Mouse (Mus musculus) CH12F3 (cell line): ENCODE results near the gene Gtf2ird1.
"Not testable (repeated sequence)": the region's sequence is repeated elsewhere in the genome, so short reads cannot be mapped to it uniquely, and the experiment has no call there.

Experiments
- in situ Hi-C: fragments of 300-500 bp; cut with MboI; formaldehyde crosslinking; loops from 2 replicates; pipeline ENCODE4 v1.14.3; 2020; ENCODE audit warnings: low sequenced_read_pairs

Gtf2ird1 gene

GRCm38 (mm10) chr5:134453577-134453976, 2.9 kb downstream of the Gtf2ird1 start:
- in situ Hi-C loops, result no loop called here

DNA sequence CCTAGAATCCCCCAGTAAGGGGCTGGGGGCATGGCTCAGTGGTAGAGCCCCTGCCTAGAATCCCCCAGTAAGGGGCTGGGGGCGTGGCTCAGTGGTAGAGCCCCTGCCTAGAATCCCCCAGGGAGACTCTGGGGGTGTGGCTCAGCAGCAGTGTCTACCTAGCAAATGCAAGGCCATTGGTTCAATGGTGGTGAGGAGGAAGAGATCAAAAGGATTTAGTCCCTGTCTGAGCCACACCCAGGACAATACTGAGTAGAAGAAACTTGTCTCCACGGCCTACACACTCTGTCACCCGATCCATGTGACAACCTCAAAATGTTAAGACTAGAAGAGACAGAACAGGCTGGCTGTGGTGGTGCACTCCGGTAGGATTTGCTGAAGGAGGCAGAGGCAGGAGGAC, 9.8 kb downstream of the Gtf2ird1 start:
- in situ Hi-C loops, result not testable (repeated sequence)

DNA sequence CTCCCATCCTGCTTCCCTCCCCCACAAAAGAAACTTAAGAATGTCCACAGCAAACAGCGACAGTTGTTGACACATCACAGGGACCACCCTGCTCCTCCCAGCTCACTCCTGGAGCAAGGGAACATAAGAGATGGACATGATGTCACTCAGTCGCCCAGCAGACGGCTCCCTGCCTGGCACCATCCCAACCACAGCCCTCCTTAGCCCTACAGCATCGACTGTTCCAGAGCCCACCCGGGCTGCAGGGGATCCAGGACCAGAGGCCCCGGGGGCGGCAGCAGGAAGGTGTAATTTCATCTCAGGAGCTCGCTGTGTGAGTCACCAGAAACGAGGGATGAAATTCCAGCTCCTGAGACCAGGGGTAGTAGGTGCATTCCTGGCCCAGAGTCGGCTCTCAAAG, 10.6 kb downstream of the Gtf2ird1 start:
- in situ Hi-C loops, result no loop called here

GRCm38 (mm10) chr5:134445208-134445831, 11.2 kb downstream of the Gtf2ird1 start:
- in situ Hi-C loops, result no loop called here

DNA sequence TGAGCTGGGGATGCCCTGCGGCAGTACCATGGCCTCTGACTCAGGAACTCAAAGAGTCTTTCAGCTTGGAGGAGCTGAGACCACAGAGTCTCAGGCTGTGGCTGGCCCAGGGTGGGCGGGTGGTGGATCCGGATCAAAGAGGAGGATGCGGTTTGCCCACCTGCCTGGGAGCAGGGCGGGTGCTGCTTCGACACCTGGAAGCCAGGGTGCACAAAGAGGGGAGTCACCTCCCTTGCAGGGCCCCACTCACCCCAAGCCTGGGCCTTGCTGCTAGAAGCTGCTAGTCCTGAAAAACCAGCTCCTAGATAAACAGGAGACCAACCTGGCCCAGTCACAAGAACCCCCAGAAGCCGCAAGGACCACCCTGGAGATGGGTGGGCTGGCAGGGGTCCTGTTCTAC, 12.0 kb downstream of the Gtf2ird1 start:
- in situ Hi-C loops, result no loop called here

DNA sequence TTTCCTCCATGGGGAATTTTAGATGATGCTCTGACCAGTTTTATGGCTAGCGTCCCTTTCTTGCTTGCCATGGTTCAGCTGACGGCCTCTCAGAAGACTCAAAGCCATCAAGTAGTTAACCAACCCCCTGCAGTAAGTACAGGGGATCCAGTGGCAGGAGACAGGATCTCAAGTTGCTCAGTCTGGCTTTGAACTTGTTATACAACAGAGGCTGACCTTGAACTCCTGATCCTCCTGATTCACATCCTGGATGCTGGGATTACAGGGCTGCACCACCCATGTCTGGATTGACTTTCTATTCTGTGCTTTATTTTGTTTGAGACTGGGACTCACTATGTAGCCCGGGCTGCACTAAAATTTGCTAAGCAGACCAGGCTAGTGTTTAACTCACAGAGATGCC, 14.4 kb downstream of the Gtf2ird1 start:
- in situ Hi-C loops, result no loop called here

DNA sequence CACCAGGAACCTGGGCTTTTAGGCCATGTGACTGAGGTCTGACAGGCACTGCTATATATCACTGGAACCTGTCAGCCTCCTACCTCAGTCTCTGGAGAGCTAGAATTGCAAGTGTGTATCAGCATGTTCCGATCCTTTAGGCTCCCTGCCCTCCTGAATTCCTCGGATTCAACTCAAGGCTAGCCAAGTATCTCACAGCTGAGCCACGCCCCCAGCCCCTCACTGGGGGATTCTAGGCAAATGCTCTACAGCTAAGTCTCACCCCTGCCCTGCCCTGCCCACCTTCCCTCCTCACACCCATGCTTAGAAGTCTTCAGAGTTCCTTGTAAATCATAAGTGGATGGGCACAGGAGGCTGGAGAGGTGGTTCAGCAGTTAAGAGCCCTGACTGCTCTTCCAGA, 15.4 kb downstream of the Gtf2ird1 start:
- in situ Hi-C loops, result no loop called here

DNA sequence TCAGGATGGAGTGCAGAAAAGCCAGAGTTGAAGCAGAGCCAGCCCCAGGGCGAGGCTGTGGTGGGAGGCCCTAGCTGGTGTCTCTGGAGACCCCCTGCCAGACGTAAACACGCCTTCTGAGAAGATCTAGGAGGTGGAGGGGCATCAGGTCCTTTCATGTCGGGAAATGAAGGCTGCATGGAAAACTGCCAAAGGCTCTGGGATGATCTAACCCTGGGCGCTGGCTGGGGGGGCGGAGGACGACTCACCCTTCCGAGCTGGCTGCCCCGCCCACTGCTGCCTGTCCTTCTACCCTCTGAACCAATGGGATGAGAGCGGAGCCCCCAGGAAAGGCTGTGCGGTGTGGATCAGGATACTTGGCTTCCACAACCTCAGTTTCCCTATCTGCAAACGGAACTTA, 16.4 kb downstream of the Gtf2ird1 start:
- in situ Hi-C loops, result no loop called here

GRCm38 (mm10) chr5:134439481-134439880, 17.0 kb downstream of the Gtf2ird1 start:
- in situ Hi-C loops, result no loop called here

GRCm38 (mm10) chr5:134438676-134439425, 17.7 kb downstream of the Gtf2ird1 start:
- in situ Hi-C loops, result no loop called here

GRCm38 (mm10) chr5:134437459-134437827, 19.1 kb downstream of the Gtf2ird1 start:
- in situ Hi-C loops, result no loop called here

DNA sequence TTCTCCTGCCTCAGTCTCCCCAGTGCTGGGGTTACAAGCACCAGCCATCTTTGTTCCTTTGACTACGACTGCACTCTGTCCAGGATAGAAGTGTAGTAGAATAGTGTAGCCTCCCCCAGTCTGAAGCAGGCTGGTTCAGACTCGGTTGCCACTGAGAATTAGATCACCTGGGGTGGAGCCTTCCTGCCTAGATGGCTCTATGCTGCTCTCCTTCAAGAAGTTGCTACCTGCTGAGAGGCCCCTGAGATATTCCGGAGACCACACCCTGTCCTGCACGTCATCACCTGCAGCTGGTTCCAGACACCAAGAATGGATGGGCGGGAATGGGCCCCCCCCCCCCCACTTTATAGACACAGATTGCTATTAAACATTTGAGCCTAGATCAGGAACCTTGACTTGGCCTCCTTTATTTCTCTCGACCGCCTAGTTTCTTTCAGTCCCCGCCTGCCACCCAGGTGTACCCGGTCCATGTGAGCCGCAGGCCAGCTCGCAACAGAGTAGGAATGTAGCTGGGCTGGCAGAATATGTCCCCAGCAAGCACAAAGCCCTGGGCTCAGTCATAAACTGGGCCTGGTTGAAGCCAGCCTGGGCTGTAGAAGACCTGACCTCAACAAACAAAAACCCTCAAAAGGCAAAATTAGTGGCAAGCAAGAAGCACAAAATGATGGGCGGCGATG, 19.6 kb downstream of the Gtf2ird1 start:
- in situ Hi-C loops, result no loop called here

DNA sequence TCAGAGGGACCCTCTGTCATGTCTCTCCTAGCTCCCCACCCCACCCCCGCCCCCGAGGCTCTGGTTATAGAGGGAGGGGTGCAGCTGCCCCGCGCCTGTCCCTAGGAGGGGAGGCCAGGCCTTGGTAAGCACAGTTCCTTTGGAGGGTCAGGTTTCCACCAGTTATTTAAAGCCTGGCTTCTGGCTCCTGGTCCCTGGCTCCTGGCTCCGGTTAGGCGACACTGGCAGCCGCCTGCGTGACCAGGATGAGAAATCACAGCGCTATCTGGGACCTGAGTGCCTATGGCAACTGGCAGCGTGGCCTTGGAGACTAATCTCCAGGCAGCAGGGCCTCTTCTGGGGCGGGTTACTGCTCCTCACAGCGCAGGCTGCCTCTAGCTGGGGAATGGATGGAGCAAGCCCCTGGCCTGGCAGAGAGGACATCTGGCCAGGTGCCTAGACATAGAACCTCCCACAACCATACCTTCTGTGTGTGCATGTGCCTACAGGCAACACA, 20.6 kb downstream of the Gtf2ird1 start:
- in situ Hi-C loops, result no loop called here

- in situ Hi-C loops, result no loop called here
Observed at GRCm38 (mm10) chr5:134433137-134433536, 23.4 kb downstream of the Gtf2ird1 start.

DNA sequence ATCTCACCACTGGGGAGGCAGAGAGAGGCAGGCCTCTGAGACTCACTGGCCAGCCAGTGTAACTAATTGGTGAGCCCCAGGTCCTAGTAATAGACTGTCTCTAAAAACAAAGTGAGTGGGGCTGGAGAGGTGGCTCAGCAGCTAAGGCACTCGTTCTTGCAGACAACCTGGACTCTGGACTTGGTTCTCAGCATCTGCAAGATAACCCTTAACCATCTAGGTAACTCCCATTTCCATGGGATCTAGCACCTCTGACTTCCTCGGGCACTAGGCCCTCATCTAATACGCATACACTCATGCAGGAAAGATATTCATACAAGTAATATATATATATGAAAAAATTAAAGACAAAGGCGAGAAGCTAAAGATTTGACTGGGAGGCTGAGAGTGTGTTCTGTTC, 26.4 kb downstream of the Gtf2ird1 start:
- in situ Hi-C loops, result no loop called here

DNA sequence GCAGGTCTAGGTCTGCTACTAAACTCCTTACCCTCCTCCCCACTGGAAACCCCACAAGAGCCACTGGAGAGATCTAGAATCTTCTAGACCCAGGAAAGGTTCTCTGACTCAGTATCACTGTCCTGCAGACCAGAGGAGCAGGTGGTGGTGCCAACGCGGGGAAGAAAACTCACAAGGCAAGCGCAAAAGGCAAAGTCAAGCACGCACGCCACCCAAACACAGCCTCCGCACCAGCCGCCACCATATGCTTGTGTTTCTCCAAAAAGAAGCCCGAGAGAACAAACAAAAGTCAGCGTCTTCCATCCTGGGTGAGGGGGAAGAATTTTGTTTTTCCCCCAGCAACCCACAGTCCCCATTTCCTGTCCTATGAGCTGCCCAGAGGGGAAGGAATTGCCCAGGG, 28.9 kb downstream of the Gtf2ird1 start:
- in situ Hi-C loops, result no loop called here

DNA sequence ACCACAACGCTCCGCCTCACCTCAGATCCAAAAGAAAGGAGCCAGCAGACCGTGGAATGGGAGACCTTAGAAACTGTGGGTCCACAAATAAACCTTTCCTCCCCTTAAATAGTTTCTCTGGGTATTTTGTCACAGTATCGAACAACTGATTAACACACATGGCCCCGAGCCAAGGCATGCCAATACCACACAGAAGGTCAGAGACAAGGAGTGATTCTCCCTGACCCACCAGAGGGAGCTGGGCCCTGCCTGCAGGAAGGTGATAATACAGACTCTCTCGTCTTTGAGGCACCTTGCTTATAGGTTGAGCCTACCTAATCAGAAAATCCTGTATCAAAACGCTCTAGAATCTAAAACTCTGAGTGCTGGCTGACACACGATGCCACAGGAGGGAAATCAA, 30.9 kb downstream of the Gtf2ird1 start:
- in situ Hi-C loops, result no loop called here

DNA sequence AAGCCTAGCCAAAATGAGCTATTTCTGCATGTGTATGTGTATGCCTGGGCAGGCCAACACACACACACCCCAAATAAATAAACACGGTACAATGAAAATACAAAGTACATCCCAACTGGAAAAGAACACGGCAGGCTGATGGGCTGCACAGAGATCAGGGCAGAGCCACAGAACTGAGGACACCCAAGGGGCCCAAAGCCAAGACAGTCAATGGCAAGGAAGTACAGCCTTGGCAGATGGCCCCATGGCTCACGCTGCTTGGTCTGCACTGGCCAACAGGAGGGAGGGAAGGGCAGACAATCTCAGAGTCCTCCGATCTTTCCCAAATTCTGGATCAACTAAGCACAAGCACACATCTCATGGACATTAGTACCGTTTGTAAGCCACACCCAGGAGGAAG, 32.6 kb downstream of the Gtf2ird1 start:
- in situ Hi-C loops, result no loop called here

DNA sequence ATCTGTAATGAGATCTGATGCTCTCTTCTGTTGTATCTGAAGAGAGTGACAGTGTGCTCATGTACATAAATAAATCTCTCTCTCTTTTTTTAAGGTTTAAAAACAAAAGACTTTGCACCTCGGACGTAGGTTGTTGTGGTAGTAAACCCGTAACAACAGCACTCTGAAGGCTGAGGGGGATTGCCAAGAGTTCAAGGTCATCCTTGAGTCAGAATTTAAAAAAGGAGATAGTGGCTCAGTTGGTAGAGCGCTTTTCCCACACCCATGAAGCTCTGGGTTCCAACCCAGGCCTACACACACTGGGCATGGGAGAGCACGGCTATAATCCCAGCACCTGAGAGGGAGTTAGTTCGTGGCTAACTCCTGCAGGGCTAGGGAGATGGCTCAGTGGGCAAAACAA, 33.1 kb downstream of the Gtf2ird1 start:
- in situ Hi-C loops, result no loop called here

DNA sequence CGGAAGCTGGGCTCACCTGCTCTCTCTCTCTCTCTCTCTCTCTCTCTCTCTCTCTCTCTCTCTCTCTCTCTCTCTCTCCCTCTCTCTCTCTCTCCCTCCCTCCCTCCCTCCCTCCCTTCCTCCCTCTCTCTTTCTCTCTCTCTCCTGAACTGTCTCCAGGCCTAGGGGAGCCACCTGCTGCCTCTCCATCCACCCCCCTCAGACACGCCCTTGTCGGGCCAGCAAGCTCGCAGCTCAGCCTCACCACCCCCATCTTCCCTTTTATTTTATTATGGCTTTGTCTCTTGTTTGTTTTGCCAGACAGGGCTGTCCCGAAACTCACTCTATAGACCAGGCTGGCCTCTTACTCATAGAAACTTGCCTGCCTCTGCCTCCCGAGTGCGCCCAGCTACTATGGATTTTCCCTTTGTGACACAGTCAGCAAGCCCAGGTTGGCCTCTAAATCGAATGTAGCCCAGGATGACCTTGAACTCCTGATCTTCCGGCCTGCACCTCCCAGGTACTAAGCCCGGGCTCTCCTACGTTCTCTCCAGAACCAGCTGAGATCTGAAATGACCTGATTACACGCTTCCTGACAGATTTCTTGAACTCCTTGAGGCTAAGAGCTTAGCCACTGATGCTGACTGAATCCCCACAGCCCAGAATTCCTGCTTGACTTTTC, 34.1 kb downstream of the Gtf2ird1 start:
- in situ Hi-C loops, result no loop called here

DNA sequence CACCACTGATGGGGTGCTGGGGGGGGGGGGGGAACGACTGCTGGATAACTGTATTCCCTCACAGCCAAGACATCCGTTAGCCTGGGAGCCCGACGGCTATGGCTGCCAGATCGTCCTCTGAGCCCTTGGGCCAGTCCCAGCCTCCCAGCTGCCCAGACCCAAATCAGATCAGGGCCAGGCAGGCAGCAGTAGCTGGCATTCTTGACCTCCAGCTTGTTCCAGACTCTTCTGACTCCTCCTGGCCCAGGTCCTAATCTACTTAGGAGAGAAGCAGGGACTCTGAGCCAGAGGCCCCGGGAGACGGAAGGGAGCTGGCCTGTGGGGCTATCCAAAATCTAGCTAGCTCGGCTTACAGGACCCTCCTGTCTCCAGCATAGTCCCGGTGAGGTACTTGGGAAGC, 35.5 kb downstream of the Gtf2ird1 start:
- in situ Hi-C loops, result no loop called here

DNA sequence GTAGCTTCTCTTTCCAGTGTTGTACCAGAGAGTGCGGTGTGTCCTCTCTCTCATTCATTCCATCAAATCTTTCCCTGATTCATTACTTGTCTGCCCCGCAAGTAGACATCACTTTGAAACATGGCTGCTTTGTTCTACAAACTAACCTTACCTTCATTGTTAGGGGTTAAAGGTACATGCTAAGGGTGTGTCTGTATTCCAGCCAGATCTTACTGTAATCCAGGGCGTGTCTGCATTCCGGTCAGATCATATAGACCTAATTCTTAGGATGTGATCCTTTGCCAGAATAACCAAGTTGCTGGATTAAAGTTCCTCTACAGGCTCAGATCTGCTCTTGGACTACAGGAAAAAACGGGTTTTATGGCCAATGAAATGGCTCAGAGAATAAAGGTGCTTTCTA, 36.8 kb downstream of the Gtf2ird1 start:
- in situ Hi-C loops, result no loop called here
